Mouse (Mus musculus): ENCODE measurements around the gene Ckm.

DNA sequence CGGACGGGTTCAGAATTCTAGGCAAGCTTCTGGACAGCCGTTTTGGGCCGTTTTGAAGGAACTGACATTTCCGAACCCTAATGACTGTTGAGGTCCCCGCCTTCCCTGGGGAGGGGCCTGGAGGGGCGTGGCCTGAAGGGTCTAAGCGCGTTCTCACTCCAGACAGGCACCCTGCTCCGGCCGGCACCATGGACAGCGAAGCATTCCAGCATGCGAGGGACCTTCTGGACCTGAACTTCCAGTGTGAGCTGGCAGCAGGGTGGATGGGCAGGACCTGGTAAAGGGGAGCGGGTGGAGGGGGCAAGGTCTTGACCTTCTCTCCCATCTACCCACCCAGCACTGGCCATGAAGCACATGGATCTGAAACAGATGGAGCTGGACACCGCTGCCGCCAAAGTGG, 36.2 kb upstream of the Ckm start:
- TF ChIP-seq CTCF (IDR thresholded peaks at IDR 0.05; ENCODE audit: control insufficient read depth, insufficient read depth, low read length) (no peak), POLR2A (IDR thresholded peaks at IDR 0.05; ENCODE audit: borderline replicate concordance, control insufficient read depth, low read depth, low read length) (no peak)

Measured in bone marrow, adult 2 months (tissue).